Comparison of ENCODE assay signal across 8 mouse cellular contexts in genomic region chr10:121256115-121256825, GRCm38 (mm10).
DNase-seq lines count a peak whose midpoint lies in the region; ATAC-seq lines count a peak whose summit lies in the region.

No protein-coding gene starts in this region.

- H3K27ac ChIP-seq in hindbrain, embryonic 12.5 days, result no peak overlapping the region

- DNase-seq in gastrocnemius, adult 18-20 months (ENCODE audit: low spot score), result peak; percentile 45
- DNase-seq in gastrocnemius, postnatal 25 days, result no peak
- peak; percentile 69 for DNase-seq in c-Kit-positive CD71-negative TER-119-negative erythroid progenitor cells, embryonic 14.5 days (ENCODE audit: low read depth)
- DNase-seq in layer of hippocampus, postnatal 10 days (ENCODE audit: low spot score in 2 of 2), result peak; percentile 76 to 78
- peak; percentile 65 to 83 for DNase-seq in lung, postnatal 4 days
- DNase-seq in retina, postnatal 7 days (ENCODE audit: low read depth, low spot score), result peak; percentile 68

- H3K27me3 ChIP-seq in hindbrain, embryonic 12.5 days, result peaks cover 3% of the 10 kb centered on the region; the same call in 1 of the 2 replicates

- H3K4me3 ChIP-seq in hindbrain, embryonic 12.5 days, result no peak overlapping the region

- no peak overlapping the region for H3K4me2 ChIP-seq in hindbrain, embryonic 12.5 days (replicated peaks)

- no peaks in the 10 kb centered on the region for H3K9me3 ChIP-seq in hindbrain, embryonic 12.5 days (replicated peaks)

- H3K9ac ChIP-seq in hindbrain, embryonic 12.5 days, result no peak overlapping the region

- 25% methylated on average over 17 of the region's 17 CpGs for WGBS in hindbrain, embryonic 12.5 days

- peak; percentile 63; the same call in 1 of the 2 replicates for ATAC-seq in erythroid progenitor cell, adult 5-6 weeks (replicated peaks; ENCODE audit: low FRiP score, poor library complexity, severe bottlenecking)
- peak; percentile 71 for ATAC-seq in hindbrain, embryonic 12.5 days (ENCODE audit: low FRiP score)

- no peaks in the 10 kb centered on the region for H3K36me3 ChIP-seq in hindbrain, embryonic 12.5 days

- no peaks in the 10 kb centered on the region for H3K4me1 ChIP-seq in hindbrain, embryonic 12.5 days
